ENCODE assay signal across 8 mouse cellular contexts in the genomic region with DNA sequence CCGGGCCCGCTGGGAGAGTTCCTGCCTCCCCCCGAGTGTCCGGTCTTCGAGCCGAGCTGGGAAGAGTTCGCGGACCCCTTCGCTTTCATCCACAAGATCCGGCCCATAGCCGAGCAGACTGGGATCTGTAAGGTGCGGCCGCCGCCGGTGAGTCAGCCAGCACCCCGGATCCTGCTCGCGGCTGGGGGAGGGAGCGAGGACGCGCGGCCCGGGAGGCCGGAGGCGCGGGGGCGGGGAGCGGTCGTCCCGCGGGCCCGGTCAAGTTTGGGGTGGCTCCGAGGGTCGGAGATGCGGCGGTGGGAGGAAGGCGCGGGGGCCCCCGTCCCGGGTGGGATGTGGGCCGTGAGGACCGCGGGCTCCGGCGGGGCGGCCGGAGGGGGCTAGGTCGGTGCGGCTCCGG. TPM values are rescaled to one million over a fixed set of nuclear protein-coding genes. Genes with fewer than 3 reads are reported as not detected.
DNase-seq lines count a peak whose midpoint lies in the region; ATAC-seq and TF ChIP-seq lines count a peak whose summit lies in the region.

No protein-coding gene starts in this region.

- peaks cover 65% of the 10 kb centered on the region for H3K4me1 ChIP-seq in E14TG2a.4 (replicated peaks; ENCODE audit: low read depth, low read length)
- peaks cover 41% of the 10 kb centered on the region for H3K4me1 ChIP-seq in embryonic facial prominence, embryonic 13.5 days
- peaks cover 31% of the 10 kb centered on the region for H3K4me1 ChIP-seq in hindbrain, embryonic 14.5 days (replicated peaks; ENCODE audit: control insufficient read depth, insufficient read depth, low read length)
- H3K4me1 ChIP-seq in liver, adult 2 months (ENCODE audit: control insufficient read depth, insufficient read depth, low read length) = peaks cover 9% of the 10 kb centered on the region; the same call in 1 of the 2 replicates
- peaks cover 22% of the 10 kb centered on the region for H3K4me1 ChIP-seq in neural tube, embryonic 12.5 days

- TF ChIP-seq POLR2A in liver, adult 2 months (IDR thresholded peaks at IDR 0.05; ENCODE audit: extremely low read depth, insufficient read depth, low read length) = no peak

- peak overlapping the region; percentile 99 for H3K4me3 ChIP-seq in E14TG2a.4 (replicated peaks; ENCODE audit: low read length)
- peak overlapping the region; percentile 100 for H3K4me3 ChIP-seq in embryonic facial prominence, embryonic 13.5 days
- H3K4me3 ChIP-seq in hindbrain, embryonic 14.5 days (replicated peaks; ENCODE audit: low read length) = peak overlapping the region; percentile 95
- H3K4me3 ChIP-seq in liver, adult 2 months (ENCODE audit: insufficient read depth, low read depth, low read length) = peak overlapping the region; percentile 68
- H3K4me3 ChIP-seq in neural tube, embryonic 12.5 days = peak overlapping the region; percentile 100

- peak overlapping the region; percentile 100 for H3K9ac ChIP-seq in embryonic facial prominence, embryonic 13.5 days
- H3K9ac ChIP-seq in hindbrain, embryonic 14.5 days = peak overlapping the region; percentile 99
- H3K9ac ChIP-seq in liver, adult 2 months (ENCODE audit: low read depth, low read length) = peak overlapping the region; percentile 84
- peak overlapping the region; percentile 100 for H3K9ac ChIP-seq in neural tube, embryonic 12.5 days

- no peak for TF ChIP-seq CTCF in E14TG2a.4 (conservative IDR thresholded peaks at IDR 0.05; ENCODE audit: low read length)
- no peak for TF ChIP-seq CTCF in liver, adult 2 months (IDR thresholded peaks at IDR 0.05; ENCODE audit: low read depth, low read length)

- no peaks in the 10 kb centered on the region for H3K9me3 ChIP-seq in E14TG2a.4 (ENCODE audit: low read length)
- H3K9me3 ChIP-seq in embryonic facial prominence, embryonic 13.5 days = no peaks in the 10 kb centered on the region
- H3K9me3 ChIP-seq in hindbrain, embryonic 14.5 days (ENCODE audit: control insufficient read depth, low read length) = no peaks in the 10 kb centered on the region
- no peaks in the 10 kb centered on the region for H3K9me3 ChIP-seq in neural tube, embryonic 12.5 days

- H3K27ac ChIP-seq in embryonic facial prominence, embryonic 13.5 days = peak overlapping the region; percentile 95
- H3K27ac ChIP-seq in hindbrain, embryonic 14.5 days = peak overlapping the region; percentile 93
- H3K27ac ChIP-seq in liver, adult 2 months (replicated peaks; ENCODE audit: insufficient read depth, low read depth, low read length) = peak overlapping the region; percentile 69
- peak overlapping the region; percentile 92 for H3K27ac ChIP-seq in neural tube, embryonic 12.5 days

- peaks cover 27% of the 10 kb centered on the region for H3K79me2 ChIP-seq in liver, adult 2 months (ENCODE audit: control insufficient read depth, insufficient read depth, low read length)

- peaks cover 4% of the 10 kb centered on the region; the same call in 1 of the 2 replicates for H3K36me3 ChIP-seq in E14TG2a.4 (ENCODE audit: insufficient read depth, low read length)
- H3K36me3 ChIP-seq in embryonic facial prominence, embryonic 13.5 days = no peaks in the 10 kb centered on the region
- H3K36me3 ChIP-seq in hindbrain, embryonic 14.5 days (replicated peaks; ENCODE audit: control insufficient read depth, insufficient read depth) = no peaks in the 10 kb centered on the region
- H3K36me3 ChIP-seq in liver, adult 2 months (ENCODE audit: control insufficient read depth, insufficient read depth, low read length) = no peaks in the 10 kb centered on the region
- no peaks in the 10 kb centered on the region for H3K36me3 ChIP-seq in neural tube, embryonic 12.5 days

- no peak for DNase-seq in frontal cortex, postnatal 36 days (ENCODE audit: low spot score in 2 of 2)
- DNase-seq in hindbrain, embryonic 14.5 days (ENCODE audit: low spot score) = no peak
- no peak for DNase-seq in liver, adult 2 months (ENCODE audit: extremely low read depth, low read depth, low spot score)
- DNase-seq in thymus, postnatal 14 days = peak; percentile 63

- peak; percentile 32; the same call in 1 of the 2 replicates for ATAC-seq in frontal cortex, adult (ENCODE audit: low TSS enrichment)
- ATAC-seq in embryonic facial prominence, embryonic 13.5 days (ENCODE audit: insufficient number of reproducible peaks, insufficient read depth, low FRiP score, low TSS enrichment, low read depth) = peak; percentile 16; the same call in 1 of the 2 replicates
- ATAC-seq in hindbrain, embryonic 14.5 days (ENCODE audit: low FRiP score) = no peak
- 0 out of 2 replicates have a peak, but pooled peaks have one; percentile 1 for ATAC-seq in neural tube, embryonic 12.5 days (ENCODE audit: low FRiP score, low read depth)

- peak overlapping the region; percentile 61 for H3K4me2 ChIP-seq in embryonic facial prominence, embryonic 13.5 days
- H3K4me2 ChIP-seq in hindbrain, embryonic 14.5 days (replicated peaks) = peak overlapping the region; percentile 85
- H3K4me2 ChIP-seq in neural tube, embryonic 12.5 days (replicated peaks) = peak overlapping the region; percentile 76

- under 1% methylated on average over 50 of the region's 50 CpGs for WGBS in embryonic facial prominence, embryonic 13.5 days
- 0% methylated on average over 40 of the region's 50 CpGs for WGBS in hindbrain, embryonic 14.5 days
- WGBS in liver, adult 2 months = under 1% methylated on average over 50 of the region's 50 CpGs
- 0% methylated on average over 48 of the region's 50 CpGs for WGBS in neural tube, embryonic 12.5 days

- no peaks in the 10 kb centered on the region for H3K27me3 ChIP-seq in E14TG2a.4 (ENCODE audit: insufficient read depth, low read length)
- no peaks in the 10 kb centered on the region for H3K27me3 ChIP-seq in embryonic facial prominence, embryonic 13.5 days
- H3K27me3 ChIP-seq in hindbrain, embryonic 14.5 days (ENCODE audit: control insufficient read depth, insufficient read depth, low read length) = no peaks in the 10 kb centered on the region
- H3K27me3 ChIP-seq in liver, adult 2 months (ENCODE audit: control insufficient read depth, insufficient read depth, low read length) = no peaks in the 10 kb centered on the region
- H3K27me3 ChIP-seq in neural tube, embryonic 12.5 days (replicated peaks) = no peaks in the 10 kb centered on the region

RNA-seq across cellular contexts. Expression of gene Kdm5b, which starts 0.4 kb away (rescaled TPM):
- 88.9 and 93.9 TPM in 2 replicates for polyA plus RNA-seq in embryonic facial prominence, embryonic 13.5 days (2015; fragmentation: Nextera tagmentation; extraction: Ambion mirVana)
- 83.0 TPM in 2 replicates for polyA plus RNA-seq in hindbrain, embryonic 14.5 days (2014; fragmentation: Nextera tagmentation; extraction: Ambion mirVana)
- total RNA-seq in liver, adult 2 months (2014; rRNA removed) = 9.2 and 9.3 TPM in 2 replicates
- polyA plus RNA-seq in liver, adult 2 months (2012; rRNA removed) = 4.0 and 6.8 TPM in 2 replicates
- polyA plus RNA-seq in neural tube, embryonic 12.5 days (2016; fragmentation: Nextera tagmentation; extraction: Ambion mirVana) = 108 and 114 TPM in 2 replicates

RNA-seq across cellular contexts. Expression of gene Mgat4e, which starts 10.9 kb away (rescaled TPM):
- polyA plus RNA-seq in embryonic facial prominence, embryonic 13.5 days (2015; fragmentation: Nextera tagmentation; extraction: Ambion mirVana) = not detected in 2 replicates
- not detected in 2 replicates for polyA plus RNA-seq in hindbrain, embryonic 14.5 days (2014; fragmentation: Nextera tagmentation; extraction: Ambion mirVana)
- not detected in 2 replicates for total RNA-seq in liver, adult 2 months (2014; rRNA removed)
- not detected in 2 replicates for polyA plus RNA-seq in liver, adult 2 months (2012; rRNA removed)
- polyA plus RNA-seq in neural tube, embryonic 12.5 days (2016; fragmentation: Nextera tagmentation; extraction: Ambion mirVana) = not detected in 2 replicates

Comparison
In these comparisons a context has a peak if more than half of its experiments do, and no peak if none do; other contexts are left out.
1. RNA of gene Kdm5b, which starts 0.4 kb away (polyA plus RNA-seq): 108 to 114 TPM in neural tube, embryonic 12.5 days, 88.9 to 93.9 TPM in embryonic facial prominence, embryonic 13.5 days and 83.0 TPM in hindbrain, embryonic 14.5 days; 4.0 to 6.8 TPM in liver, adult 2 months; every median in the first group is over 10 times any median in the second.
2. Peak in every context shown above with its lines, with median percentiles within 50 percentile points of each other: H3K4me3 ChIP-seq, H3K27ac ChIP-seq, H3K4me2 ChIP-seq and H3K9ac ChIP-seq.